Mouse (Mus musculus): ENCODE measurements around the gene Dusp7.
A peak's percentile ranks its signal among the peaks of the same experiment; 100 is the strongest.

GRCm38 (mm10) chr9:106351178-106351577 is 17.3 kb upstream of the Dusp7 start:
- peak; percentile 24 for TF ChIP-seq CTCF (conservative IDR thresholded peaks at IDR 0.05; ENCODE audit: low read length)
- TF ChIP-seq POU5F1 (IDR thresholded peaks at IDR 0.05; ENCODE audit: borderline replicate concordance, low read length) = no peak
